ENCODE assay signal across 29 mouse cellular contexts in the genomic region with DNA sequence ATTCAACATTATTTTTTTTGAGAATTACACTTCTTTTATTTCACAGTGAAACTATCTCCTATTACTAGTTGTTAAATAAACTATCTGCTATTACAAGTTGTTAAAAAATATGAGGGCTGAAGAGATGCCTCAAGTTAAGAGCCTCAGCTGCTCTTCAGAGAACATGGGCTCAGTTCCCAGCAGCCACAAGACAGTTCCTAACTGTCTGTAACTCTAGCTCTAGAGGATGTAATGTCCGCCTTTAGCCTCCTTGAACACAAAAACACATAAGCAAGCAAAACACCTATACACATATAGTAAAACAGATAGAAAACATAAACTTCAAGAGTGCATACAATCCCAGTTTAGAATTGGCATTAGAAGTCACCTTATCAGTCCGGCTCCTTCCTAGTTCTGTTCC.
"Had no signal": no experiment of that assay in that cellular context is flagged by ENCODE, and none has a peak within 500 bp of the region (broad histone marks: within the 10 kb centered on the region; RNA-seq: fewer than 3 reads in every experiment).

No protein-coding gene starts in this region.

- H3K4me3 ChIP-seq: heart, embryonic 12.5 days; heart, embryonic 13.5 days; heart, embryonic 15.5 days; hindbrain, embryonic 10.5 days; hindbrain, embryonic 12.5 days; hindbrain, embryonic 13.5 days; hindbrain, embryonic 15.5 days; intestine, embryonic 15.5 days; kidney, embryonic 15.5 days; layer of hippocampus, adult 2 months; left cerebral cortex, adult 2 months had no signal

- DNase-seq: heart, postnatal 10 days; heart, postnatal 14 days; heart, postnatal 36 days; kidney, adult 11 months; kidney, adult 18-20 months; kidney, adult 2 months; kidney, adult 8-10 months; kidney, adult 9 months; kidney, postnatal 10 days; kidney, postnatal 14 days; kidney, postnatal 25 days; kidney, postnatal 36 days; kidney, postnatal 4 days; layer of hippocampus, adult 9-11 months; layer of hippocampus, postnatal 36 days had no signal

- H3K27ac ChIP-seq: heart, embryonic 13.5 days; heart, embryonic 15.5 days; hindbrain, embryonic 10.5 days; hindbrain, embryonic 12.5 days; hindbrain, embryonic 13.5 days; hindbrain, embryonic 14.5 days; hindbrain, embryonic 15.5 days; hindbrain, postnatal 0 days; intestine, embryonic 15.5 days; kidney, embryonic 15.5 days; kidney, postnatal 0 days; layer of hippocampus, adult 2 months; left cerebral cortex, adult 2 months had no signal
